In genomic region chr2:104064152-104064551, GRCm38 (mm10) we compare ENCODE assay signal across 34 mouse cellular contexts. TPM values are rescaled to one million over a fixed set of nuclear protein-coding genes. Genes with fewer than 3 reads are reported as not detected.
DNase-seq lines count a peak whose midpoint lies in the region; ATAC-seq and TF ChIP-seq lines count a peak whose summit lies in the region.
"Had no signal": no experiment of that assay in that cellular context is flagged by ENCODE, and none has a peak within 500 bp of the region (broad histone marks: within the 10 kb centered on the region; RNA-seq: fewer than 3 reads in every experiment).

No protein-coding gene starts in this region.

- TF ChIP-seq EP300 in heart, adult 2 months (IDR thresholded peaks at IDR 0.05; ENCODE audit: insufficient read depth, low read depth, low read length) = no peak

- no peak overlapping the region for H3K4me2 ChIP-seq in liver, embryonic 15.5 days
- H3K4me2 ChIP-seq: embryonic facial prominence, embryonic 13.5 days; forebrain, embryonic 12.5 days; forebrain, embryonic 15.5 days; heart, embryonic 11.5 days; hindbrain, embryonic 12.5 days; hindbrain, embryonic 15.5 days had no signal

- ATAC-seq in liver, embryonic 15.5 days (ENCODE audit: insufficient read depth) = peak; percentile 58
- no peak for ATAC-seq in inflammation-experienced regulatory T-cells, adult 6 months
- ATAC-seq: forebrain, embryonic 15.5 days; Patski had no signal

- no peak overlapping the region for H3K4me3 ChIP-seq in heart, adult 2 months
- H3K4me3 ChIP-seq in testis, adult 2 months (ENCODE audit: control insufficient read depth, low read depth, low read length) = peak overlapping the region; percentile 36
- H3K4me3 ChIP-seq in liver, embryonic 15.5 days (replicated peaks) = no peak overlapping the region
- H3K4me3 ChIP-seq: embryonic facial prominence, embryonic 10.5 days; embryonic facial prominence, embryonic 13.5 days; erythroblast, embryonic 14.5 days; forebrain, embryonic 12.5 days; forebrain, embryonic 15.5 days; hindbrain, embryonic 12.5 days; hindbrain, embryonic 15.5 days had no signal

- no peak overlapping the region for H3K27ac ChIP-seq in heart, adult 2 months
- H3K27ac ChIP-seq in testis, adult 2 months (ENCODE audit: control insufficient read depth, insufficient read depth, low read depth, low read length) = no peak overlapping the region
- peak overlapping the region; percentile 7; the same call in 1 of the 2 replicates for H3K27ac ChIP-seq in liver, embryonic 15.5 days (replicated peaks)
- H3K27ac ChIP-seq: embryonic facial prominence, embryonic 10.5 days; embryonic facial prominence, embryonic 13.5 days; forebrain, embryonic 12.5 days; forebrain, embryonic 15.5 days; hindbrain, embryonic 12.5 days; hindbrain, embryonic 15.5 days had no signal

- H3K9me3 ChIP-seq in liver, embryonic 15.5 days (replicated peaks) = no peaks in the 10 kb centered on the region
- H3K9me3 ChIP-seq: embryonic facial prominence, embryonic 10.5 days; embryonic facial prominence, embryonic 13.5 days; forebrain, embryonic 12.5 days; forebrain, embryonic 15.5 days; hindbrain, embryonic 12.5 days; hindbrain, embryonic 15.5 days had no signal

- H3K79me2 ChIP-seq in heart, adult 2 months (replicated peaks; ENCODE audit: control insufficient read depth, insufficient read depth, low read length) = no peaks in the 10 kb centered on the region

- no peaks in the 10 kb centered on the region for H3K27me3 ChIP-seq in heart, adult 2 months (ENCODE audit: control insufficient read depth, insufficient read depth, low read length)
- no peaks in the 10 kb centered on the region for H3K27me3 ChIP-seq in testis, adult 2 months (ENCODE audit: control insufficient read depth, insufficient read depth, low read length)
- H3K27me3 ChIP-seq in liver, embryonic 15.5 days = no peaks in the 10 kb centered on the region
- H3K27me3 ChIP-seq: embryonic facial prominence, embryonic 13.5 days; forebrain, embryonic 12.5 days; forebrain, embryonic 15.5 days; hindbrain, embryonic 12.5 days; hindbrain, embryonic 15.5 days; Patski had no signal

- no peak overlapping the region for H3K9ac ChIP-seq in heart, adult 2 months (ENCODE audit: low read depth, low read length)
- H3K9ac ChIP-seq in liver, embryonic 15.5 days = no peak overlapping the region
- H3K9ac ChIP-seq: embryonic facial prominence, embryonic 13.5 days; forebrain, embryonic 12.5 days; forebrain, embryonic 15.5 days; hindbrain, embryonic 12.5 days; hindbrain, embryonic 15.5 days had no signal

- 73% methylated on average over 2 of the region's 2 CpGs for WGBS in heart, adult 2 months
- 55% methylated on average over 2 of the region's 2 CpGs for whole genome bisulfite sequencing in liver, embryonic 15.5 days (ENCODE audit: insufficient replicate concordance)

- H3K4me1 ChIP-seq in heart, adult 2 months (ENCODE audit: control insufficient read depth, insufficient read depth, low read length) = peaks cover 1% of the 10 kb centered on the region; the same call in 1 of the 2 replicates
- H3K4me1 ChIP-seq in testis, adult 2 months (ENCODE audit: control insufficient read depth, insufficient read depth, low read length) = no peaks in the 10 kb centered on the region
- H3K4me1 ChIP-seq in liver, embryonic 15.5 days (replicated peaks) = peaks cover 45% of the 10 kb centered on the region
- H3K4me1 ChIP-seq: embryonic facial prominence, embryonic 10.5 days; embryonic facial prominence, embryonic 13.5 days; forebrain, embryonic 12.5 days; forebrain, embryonic 15.5 days; hindbrain, embryonic 12.5 days; hindbrain, embryonic 15.5 days had no signal

- intact Hi-C loops in heart, adult 2 months (cut with DNase I) = no loop called here

- TF ChIP-seq POLR2A in heart, adult 2 months (IDR thresholded peaks at IDR 0.05; ENCODE audit: insufficient read depth, low read depth, low read length) = no peak
- no peak for TF ChIP-seq POLR2A in testis, adult 2 months (IDR thresholded peaks at IDR 0.05; ENCODE audit: control insufficient read depth, low read depth, low read length)

- peak; percentile 78 for DNase-seq in heart, adult 11 months
- no peak for DNase-seq in heart, adult 2 months
- no peak for DNase-seq in testis, postnatal 14 days (ENCODE audit: low spot score)
- no peak for DNase-seq in Muller cell, postnatal 12 days (ENCODE audit: inconsistent ontology term)
- DNase-seq: adrenal gland, postnatal 10 days; adrenal gland, postnatal 36 days; cerebellum, adult 11 months; cerebellum, adult 2 months; cerebellum, adult 9-11 months; cerebellum, postnatal 25 days; embryo, embryonic 11 days; gastrocnemius, postnatal 25 days had no signal

- TF ChIP-seq CTCF in heart, adult 2 months (IDR thresholded peaks at IDR 0.05) = no peak
- TF ChIP-seq CTCF in testis, adult 2 months (IDR thresholded peaks at IDR 0.05; ENCODE audit: control insufficient read depth, insufficient read depth, insufficient replicate concordance, low read depth, low read length) = no peak

- H3K36me3 ChIP-seq in heart, adult 2 months (ENCODE audit: control insufficient read depth, insufficient read depth, low read length) = no peaks in the 10 kb centered on the region
- H3K36me3 ChIP-seq in testis, adult 2 months (ENCODE audit: control insufficient read depth, insufficient read depth, low read length) = no peaks in the 10 kb centered on the region; the same call in 1 of the 2 replicates
- H3K36me3 ChIP-seq in liver, embryonic 15.5 days (replicated peaks) = peaks cover 39% of the 10 kb centered on the region

RNA-seq across cellular contexts. Expression of gene Gm10912, which starts 1.5 kb away (rescaled TPM):
- total RNA-seq in heart, adult 2 months (2021) = under 1 TPM; 0.14 to 0.31 TPM
- 0.15 and 0.20 TPM in 2 replicates for polyA plus RNA-seq in heart, adult 2 months (2012; rRNA removed)
- 0.58 and 0.90 TPM in 2 replicates for polyA plus RNA-seq in testis, adult 2 months (2012; rRNA removed)
- polyA plus RNA-seq in liver, embryonic 15.5 days (2015; fragmentation: Nextera tagmentation; extraction: Ambion mirVana) = 0.10 and 0.13 TPM in 2 replicates
- under 1 TPM in 2 of 3 experiments, not detected in 1; 0.47 to 0.50 TPM for polyA plus RNA-seq in inflammation-experienced regulatory T-cells, adult 6 months (2017; shearing (Covaris generic))
- total RNA-seq: ES-E14; hematopoietic stem cell, adult 5-6 weeks had no signal
- polyA plus RNA-seq: embryonic facial prominence, embryonic 10.5 days; erythroblast, embryonic 14.5 days; forebrain, embryonic 12.5 days; forebrain, embryonic 15.5 days; heart, embryonic 11.5 days; heart, embryonic 14.5 days; hindbrain, embryonic 12.5 days; hindbrain, embryonic 15.5 days; Patski had no signal

RNA-seq across cellular contexts. Expression of gene Gm10799, which starts 4.2 kb away (rescaled TPM):
- not detected for total RNA-seq in heart, adult 2 months (2021)
- not detected in 2 replicates for polyA plus RNA-seq in heart, adult 2 months (2012; rRNA removed)
- not detected in 2 replicates for polyA plus RNA-seq in testis, adult 2 months (2012; rRNA removed)
- polyA plus RNA-seq in liver, embryonic 15.5 days (2015; fragmentation: Nextera tagmentation; extraction: Ambion mirVana) = not detected in 2 replicates
- not detected for polyA plus RNA-seq in inflammation-experienced regulatory T-cells, adult 6 months (2017; shearing (Covaris generic))
- total RNA-seq: adrenal gland, adult 18-20 months; adrenal gland, postnatal 10 days; adrenal gland, postnatal 36 days; ES-E14; gastrocnemius, adult 8-10 months; gastrocnemius, postnatal 25 days; heart, adult 8-10 months; heart, postnatal 25 days; hematopoietic stem cell, adult 5-6 weeks had no signal
- polyA plus RNA-seq: cerebellum, adult 2 months; cortical plate, adult 2 months; embryonic facial prominence, embryonic 10.5 days; embryonic facial prominence, embryonic 13.5 days; erythroblast, embryonic 14.5 days; forebrain, embryonic 12.5 days; forebrain, embryonic 15.5 days; gonadal fat pad, adult 2 months; heart, embryonic 11.5 days; heart, embryonic 14.5 days; heart, postnatal 0 days; hindbrain, embryonic 12.5 days; hindbrain, embryonic 15.5 days; Patski had no signal

RNA-seq across cellular contexts. Expression of gene Cd59b, which starts 5.5 kb away (rescaled TPM):
- 1 to 10 TPM; 3.1 to 3.3 TPM for total RNA-seq in heart, adult 2 months (2021)
- polyA plus RNA-seq in heart, adult 2 months (2012; rRNA removed) = 6.9 and 19.4 TPM in 2 replicates
- polyA plus RNA-seq in testis, adult 2 months (2012; rRNA removed) = 16.5 and 27.6 TPM in 2 replicates
- 11.0 and 11.4 TPM in 2 replicates for polyA plus RNA-seq in liver, embryonic 15.5 days (2015; fragmentation: Nextera tagmentation; extraction: Ambion mirVana)
- not detected for polyA plus RNA-seq in inflammation-experienced regulatory T-cells, adult 6 months (2017; shearing (Covaris generic))

RNA-seq across cellular contexts. Expression of gene Cd59a, which starts 31.4 kb away (rescaled TPM):
- 10 to 100 TPM; 48.9 to 53.9 TPM for total RNA-seq in heart, adult 2 months (2021)
- polyA plus RNA-seq in heart, adult 2 months (2012; rRNA removed) = 40.1 and 97.1 TPM in 2 replicates
- polyA plus RNA-seq in testis, adult 2 months (2012; rRNA removed) = 13.0 and 20.8 TPM in 2 replicates
- 90.3 and 92.5 TPM in 2 replicates for polyA plus RNA-seq in liver, embryonic 15.5 days (2015; fragmentation: Nextera tagmentation; extraction: Ambion mirVana)
- polyA plus RNA-seq in inflammation-experienced regulatory T-cells, adult 6 months (2017; shearing (Covaris generic)) = under 1 TPM in 1 of 3 experiments, not detected in 2; 0.38 TPM

RNA-seq across cellular contexts. Expression of gene 4931422A03Rik, which starts 36.0 kb away (rescaled TPM):
- total RNA-seq in heart, adult 2 months (2021) = not detected
- polyA plus RNA-seq in heart, adult 2 months (2012; rRNA removed) = not detected in 2 replicates
- 50.4 and 58.4 TPM in 2 replicates for polyA plus RNA-seq in testis, adult 2 months (2012; rRNA removed)
- polyA plus RNA-seq in liver, embryonic 15.5 days (2015; fragmentation: Nextera tagmentation; extraction: Ambion mirVana) = 1.4 and 1.7 TPM in 2 replicates
- 1 to 10 TPM in 1 of 3 experiments, under 1 TPM in 2; 0.52 to 1.2 (median 0.78) TPM for polyA plus RNA-seq in inflammation-experienced regulatory T-cells, adult 6 months (2017; shearing (Covaris generic))
- total RNA-seq: adrenal gland, adult 18-20 months; adrenal gland, postnatal 10 days; adrenal gland, postnatal 36 days; gastrocnemius, adult 8-10 months; gastrocnemius, postnatal 25 days; heart, adult 8-10 months; heart, postnatal 25 days; hematopoietic stem cell, adult 5-6 weeks had no signal
- polyA plus RNA-seq: cerebellum, adult 2 months; cortical plate, adult 2 months; erythroblast, embryonic 14.5 days had no signal
